Mouse (Mus musculus): ENCODE measurements around the gene Ccdc124. TPM values are rescaled to one million over a fixed set of nuclear protein-coding genes. Genes with fewer than 3 reads are reported as not detected.

The Ccdc124 gene
- polyA plus RNA-seq (2014; fragmentation: Nextera tagmentation; extraction: Ambion mirVana): 92.1 and 102 TPM in 2 replicates

DNA sequence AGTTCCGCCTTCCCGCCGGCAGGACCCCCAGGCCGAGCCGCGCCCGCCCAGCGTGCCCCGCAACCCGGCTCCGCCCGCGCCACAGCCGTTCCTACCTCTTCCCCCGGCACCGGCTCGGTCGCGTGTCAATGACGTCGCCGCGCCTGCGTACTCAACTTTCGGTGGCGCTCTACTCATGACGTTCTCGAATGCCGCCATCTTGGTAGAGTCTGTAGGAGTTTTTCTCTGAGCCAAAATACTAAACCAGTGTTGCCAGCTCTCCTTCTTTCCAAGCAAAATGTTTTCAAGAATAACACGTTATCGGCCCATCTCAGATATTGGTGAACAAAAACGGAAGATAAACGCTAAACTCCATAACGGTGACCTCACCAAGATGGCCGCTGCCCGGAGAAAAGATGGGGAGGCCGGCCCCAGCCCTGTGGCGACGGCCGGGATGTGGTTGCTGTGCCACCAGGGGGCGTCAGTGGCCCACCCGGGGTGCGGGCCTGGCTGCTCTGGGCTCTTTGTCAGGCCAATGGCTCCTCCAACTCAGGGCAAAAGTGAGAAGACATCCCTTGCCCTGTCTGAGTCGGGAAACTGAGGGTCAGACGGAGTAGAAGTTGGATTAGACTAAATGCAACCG is at the start of gene Ccdc124:
TSS of gene Ccdc124 (minus strand) at position 572 of the 622 bp plus-strand sequence.
- Histone ChIP-seq H3K4me3 (ENCODE audit: low read depth, low read length) (peak within 1 kb of the TSS; percentile 80), H3K36me3 (ENCODE audit: control insufficient read depth, insufficient read depth, low read length) (no peaks in the 10 kb centered on the region), H3K4me2 (replicated peaks; ENCODE audit: low read depth, low read length) (peak within 1 kb of the TSS; percentile 88), H3K9ac (replicated peaks; ENCODE audit: low read depth, low read length) (peak within 1 kb of the TSS; percentile 72), H3K4me1 (ENCODE audit: control insufficient read depth, insufficient read depth, low read length) (peaks cover 11% of the 10 kb centered on the region), H3K9me3 (ENCODE audit: control insufficient read depth, low read depth, low read length) (no peaks in the 10 kb centered on the region), H3K27me3 (ENCODE audit: control insufficient read depth, insufficient read depth, low read length) (no peaks in the 10 kb centered on the region), H3K27ac (ENCODE audit: low read length) (peak within 1 kb of the TSS; percentile 81)
- peak; percentile 88 for ATAC-seq (ENCODE audit: insufficient number of reproducible peaks, insufficient read depth, low FRiP score, low read depth)
- 1% methylated on average over 46 of the region's 46 CpGs for WGBS

GRCm38 (mm10) chr8:70920049-70920922 is 46.6 kb upstream of the Ccdc124 start:
- Histone ChIP-seq H3K9me3 (ENCODE audit: control insufficient read depth, low read depth, low read length) (no peaks in the 10 kb centered on the region), H3K36me3 (ENCODE audit: control insufficient read depth, insufficient read depth, low read length) (peaks cover 41% of the 10 kb centered on the region), H3K27me3 (ENCODE audit: control insufficient read depth, insufficient read depth, low read length) (no peaks in the 10 kb centered on the region), H3K4me2 (replicated peaks; ENCODE audit: low read depth, low read length) (no peak overlapping the region), H3K9ac (replicated peaks; ENCODE audit: low read depth, low read length) (no peak overlapping the region), H3K27ac (ENCODE audit: low read length) (no peak overlapping the region), H3K4me1 (ENCODE audit: control insufficient read depth, insufficient read depth, low read length) (no peaks in the 10 kb centered on the region), H3K4me3 (ENCODE audit: low read depth, low read length) (no peak overlapping the region)
- no peak for ATAC-seq (ENCODE audit: insufficient number of reproducible peaks, insufficient read depth, low FRiP score, low read depth)
- 83% methylated on average over 9 of the region's 9 CpGs for WGBS

DNA sequence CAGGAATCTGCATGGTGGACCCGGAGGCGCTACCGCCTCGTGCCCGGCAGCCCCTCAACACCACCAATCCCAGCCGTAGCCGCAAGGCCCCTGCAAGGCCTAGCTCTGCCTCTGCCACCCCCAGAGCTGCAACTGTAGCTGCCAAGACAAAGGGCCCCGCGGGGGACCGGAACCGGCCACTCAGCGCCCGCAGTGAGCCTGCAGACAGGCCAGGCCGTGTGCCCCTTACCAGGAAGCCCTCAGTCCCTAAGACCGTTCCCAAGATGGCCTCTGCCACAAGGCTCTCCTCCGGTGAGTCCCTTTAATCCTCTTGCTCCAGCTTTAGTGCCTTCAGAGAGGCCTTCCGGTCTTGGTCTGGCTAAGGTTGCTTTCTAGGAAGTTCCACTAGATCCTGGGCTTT is 41.0 kb upstream of the Ccdc124 start:
- WGBS: 94% methylated on average over 17 of the region's 17 CpGs
- Histone ChIP-seq H3K27me3 (ENCODE audit: control insufficient read depth, insufficient read depth, low read length) (no peaks in the 10 kb centered on the region), H3K36me3 (ENCODE audit: control insufficient read depth, insufficient read depth, low read length) (peaks cover 79% of the 10 kb centered on the region), H3K9ac (replicated peaks; ENCODE audit: low read depth, low read length) (no peak overlapping the region), H3K4me2 (replicated peaks; ENCODE audit: low read depth, low read length) (no peak overlapping the region), H3K4me1 (ENCODE audit: control insufficient read depth, insufficient read depth, low read length) (no peaks in the 10 kb centered on the region), H3K9me3 (ENCODE audit: control insufficient read depth, low read depth, low read length) (no peaks in the 10 kb centered on the region), H3K27ac (ENCODE audit: low read length) (no peak overlapping the region), H3K4me3 (ENCODE audit: low read depth, low read length) (no peak overlapping the region)
- no peak for ATAC-seq (ENCODE audit: insufficient number of reproducible peaks, insufficient read depth, low FRiP score, low read depth)

GRCm38 (mm10) chr8:70913523-70913922 is 39.8 kb upstream of the Ccdc124 start:
- Histone ChIP-seq H3K36me3 (ENCODE audit: control insufficient read depth, insufficient read depth, low read length) (peaks cover 69% of the 10 kb centered on the region), H3K27me3 (ENCODE audit: control insufficient read depth, insufficient read depth, low read length) (no peaks in the 10 kb centered on the region), H3K27ac (ENCODE audit: low read length) (no peak overlapping the region), H3K9ac (replicated peaks; ENCODE audit: low read depth, low read length) (no peak overlapping the region), H3K4me3 (ENCODE audit: low read depth, low read length) (no peak overlapping the region), H3K4me1 (ENCODE audit: control insufficient read depth, insufficient read depth, low read length) (no peaks in the 10 kb centered on the region), H3K4me2 (replicated peaks; ENCODE audit: low read depth, low read length) (no peak overlapping the region), H3K9me3 (ENCODE audit: control insufficient read depth, low read depth, low read length) (no peaks in the 10 kb centered on the region)
- 95% methylated on average over 26 of the region's 26 CpGs for WGBS
- no peak for ATAC-seq (ENCODE audit: insufficient number of reproducible peaks, insufficient read depth, low FRiP score, low read depth)

DNA sequence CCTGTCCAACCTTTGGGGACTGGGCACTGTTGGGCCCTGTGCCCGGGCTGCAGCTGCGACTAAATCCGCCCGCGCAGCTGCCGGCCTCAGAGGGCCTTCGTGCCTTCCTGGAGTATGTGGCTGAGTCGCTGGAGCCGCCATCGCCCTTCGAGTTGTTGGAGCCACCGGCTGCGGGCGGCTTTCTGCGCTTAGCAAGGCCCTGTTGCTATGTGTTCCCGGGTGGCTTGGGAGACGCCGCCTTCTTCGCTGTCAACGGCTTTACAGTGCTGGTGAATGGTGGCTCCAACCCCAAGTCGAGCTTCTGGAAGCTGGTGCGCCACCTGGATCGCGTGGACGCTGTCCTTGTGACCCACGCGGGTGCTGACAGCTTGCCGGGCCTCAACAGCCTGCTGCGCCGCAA is 39.2 kb upstream of the Ccdc124 start:
- H3K36me3 ChIP-seq (ENCODE audit: control insufficient read depth, insufficient read depth, low read length): peaks cover 66% of the 10 kb centered on the region
- no peak for ATAC-seq (ENCODE audit: insufficient number of reproducible peaks, insufficient read depth, low FRiP score, low read depth)
- 94% methylated on average over 30 of the region's 30 CpGs for WGBS

DNA sequence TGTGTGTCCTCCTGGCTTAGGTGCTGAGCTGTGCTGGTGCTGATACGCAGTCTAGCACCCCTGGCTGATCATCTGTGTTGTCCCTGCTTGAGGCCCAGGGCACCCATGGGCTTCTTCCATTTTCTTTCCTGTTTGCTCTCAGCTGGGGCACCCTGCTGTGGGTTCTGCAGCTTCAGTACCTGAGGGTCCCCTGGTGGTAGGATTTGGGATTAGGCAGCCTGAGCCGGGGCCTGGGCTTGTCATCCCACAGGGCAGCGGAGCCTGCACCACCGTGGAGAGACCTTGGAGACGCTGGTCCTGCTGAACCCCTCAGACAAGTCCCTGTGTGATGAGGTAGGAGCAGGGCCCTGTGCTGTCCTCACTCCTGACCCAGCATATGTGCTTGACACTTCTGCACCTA is 37.9 kb upstream of the Ccdc124 start:
- WGBS: 85% methylated on average over 5 of the region's 5 CpGs
- ATAC-seq (ENCODE audit: insufficient number of reproducible peaks, insufficient read depth, low FRiP score, low read depth): no peak
- H3K36me3 ChIP-seq (ENCODE audit: control insufficient read depth, insufficient read depth, low read length): peaks cover 58% of the 10 kb centered on the region

More for the DNA sequence above, 39.2 kb upstream of the Ccdc124 start:
- Histone ChIP-seq H3K4me2 (replicated peaks; ENCODE audit: low read depth, low read length) (no peak overlapping the region), H3K27ac (ENCODE audit: low read length) (no peak overlapping the region), H3K4me1 (ENCODE audit: control insufficient read depth, insufficient read depth, low read length) (no peaks in the 10 kb centered on the region), H3K4me3 (ENCODE audit: low read depth, low read length) (no peak overlapping the region), H3K27me3 (ENCODE audit: control insufficient read depth, insufficient read depth, low read length) (no peaks in the 10 kb centered on the region), H3K9me3 (ENCODE audit: control insufficient read depth, low read depth, low read length) (no peaks in the 10 kb centered on the region), H3K9ac (replicated peaks; ENCODE audit: low read depth, low read length) (no peak overlapping the region)

DNA sequence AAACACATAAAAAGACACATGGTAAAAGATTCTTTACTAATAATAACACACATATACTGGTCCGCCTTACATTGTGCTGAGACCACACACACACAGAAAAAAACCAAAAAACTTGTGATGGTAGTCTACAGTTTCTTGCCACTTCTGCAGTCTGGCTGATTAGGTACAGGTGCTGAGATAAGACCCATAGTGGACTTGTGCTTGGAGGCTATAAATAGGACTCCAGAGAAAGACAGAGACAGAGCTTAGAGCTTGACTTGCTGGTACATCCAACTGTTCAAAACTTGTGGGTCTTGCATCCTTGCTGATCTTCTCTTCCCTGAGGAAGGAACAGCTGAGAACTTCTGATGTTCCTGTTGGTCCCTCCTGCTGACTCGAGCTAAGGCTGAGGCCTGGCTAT is 33.8 kb upstream of the Ccdc124 start:
- Histone ChIP-seq H3K4me2 (replicated peaks; ENCODE audit: low read depth, low read length) (no peak overlapping the region), H3K9ac (replicated peaks; ENCODE audit: low read depth, low read length) (no peak overlapping the region), H3K4me1 (ENCODE audit: control insufficient read depth, insufficient read depth, low read length) (peaks cover 9% of the 10 kb centered on the region; the same call in 1 of the 2 replicates), H3K36me3 (ENCODE audit: control insufficient read depth, insufficient read depth, low read length) (peaks cover 17% of the 10 kb centered on the region), H3K9me3 (ENCODE audit: control insufficient read depth, low read depth, low read length) (no peaks in the 10 kb centered on the region), H3K4me3 (ENCODE audit: low read depth, low read length) (no peak overlapping the region), H3K27ac (ENCODE audit: low read length) (no peak overlapping the region), H3K27me3 (ENCODE audit: control insufficient read depth, insufficient read depth, low read length) (no peaks in the 10 kb centered on the region)
- no peak for ATAC-seq (ENCODE audit: insufficient number of reproducible peaks, insufficient read depth, low FRiP score, low read depth)
- WGBS: 93% methylated on average over 2 of the region's 2 CpGs

More for the DNA sequence above, 37.9 kb upstream of the Ccdc124 start:
- Histone ChIP-seq H3K4me2 (replicated peaks; ENCODE audit: low read depth, low read length) (no peak overlapping the region), H3K4me1 (ENCODE audit: control insufficient read depth, insufficient read depth, low read length) (peaks cover 4% of the 10 kb centered on the region; the same call in 1 of the 2 replicates), H3K4me3 (ENCODE audit: low read depth, low read length) (no peak overlapping the region), H3K27ac (ENCODE audit: low read length) (no peak overlapping the region), H3K27me3 (ENCODE audit: control insufficient read depth, insufficient read depth, low read length) (no peaks in the 10 kb centered on the region), H3K9ac (replicated peaks; ENCODE audit: low read depth, low read length) (no peak overlapping the region), H3K9me3 (ENCODE audit: control insufficient read depth, low read depth, low read length) (no peaks in the 10 kb centered on the region)

GRCm38 (mm10) chr8:70905831-70906736 is 32.3 kb upstream of the Ccdc124 start, which contains the start of gene Map1s:
TSS of gene Map1s (plus strand) at chr8:70905932.
- Histone ChIP-seq H3K4me2 (replicated peaks; ENCODE audit: low read depth, low read length) (peak within 1 kb of the TSS; percentile 93), H3K9ac (replicated peaks; ENCODE audit: low read depth, low read length) (peak within 1 kb of the TSS; percentile 85), H3K27ac (ENCODE audit: low read length) (peak within 1 kb of the TSS; percentile 82), H3K4me1 (ENCODE audit: control insufficient read depth, insufficient read depth, low read length) (peaks cover 9% of the 10 kb centered on the region; the same call in 1 of the 2 replicates), H3K36me3 (ENCODE audit: control insufficient read depth, insufficient read depth, low read length) (peaks cover 3% of the 10 kb centered on the region), H3K27me3 (ENCODE audit: control insufficient read depth, insufficient read depth, low read length) (no peaks in the 10 kb centered on the region), H3K4me3 (ENCODE audit: low read depth, low read length) (peak within 1 kb of the TSS; percentile 88), H3K9me3 (ENCODE audit: control insufficient read depth, low read depth, low read length) (no peaks in the 10 kb centered on the region)
- peak; percentile 93 for ATAC-seq (ENCODE audit: insufficient number of reproducible peaks, insufficient read depth, low FRiP score, low read depth)
- WGBS: under 1% methylated on average over 71 of the region's 86 CpGs

Measured in stomach, embryonic 14.5 days (tissue).